Mouse (Mus musculus) erythroblast, adult 5-6 weeks (primary cell): ENCODE data around the gene Dclre1b. TPM values are rescaled to one million over a fixed set of nuclear protein-coding genes. Genes with fewer than 3 reads are reported as not detected.
A peak's percentile ranks its signal among the peaks of the same experiment; 100 is the strongest.

Experiments used
- ATAC-seq: replicated peaks from 2 replicates; pipeline ENCODE4 v1.8.0; 2016; ENCODE audit warnings: moderate number of reproducible peaks, mild to moderate bottlenecking, moderate TSS enrichment, inconsistent platforms; ENCODE audit not compliant: poor library complexity, low FRiP score, severe bottlenecking
- total RNA-seq, 2 experiments: library from RNA; stranded (forward) in 1 of 2; stranded (reverse) in 1 of 2; fragments of 150-400 nt in 1 of 2; fragments of 200-764, 138-1000 nt in 1 of 2; gene quantifications; 2 replicates each; pipeline versions ENCODE4 v1.2.3 to v1.2.4; 2015 to 2017; ENCODE audit warnings: low replicate concordance in 2 of 2

The Dclre1b gene
- total RNA-seq, 2 experiments from 2014 or later: 19.1 to 22.5 TPM

DNA sequence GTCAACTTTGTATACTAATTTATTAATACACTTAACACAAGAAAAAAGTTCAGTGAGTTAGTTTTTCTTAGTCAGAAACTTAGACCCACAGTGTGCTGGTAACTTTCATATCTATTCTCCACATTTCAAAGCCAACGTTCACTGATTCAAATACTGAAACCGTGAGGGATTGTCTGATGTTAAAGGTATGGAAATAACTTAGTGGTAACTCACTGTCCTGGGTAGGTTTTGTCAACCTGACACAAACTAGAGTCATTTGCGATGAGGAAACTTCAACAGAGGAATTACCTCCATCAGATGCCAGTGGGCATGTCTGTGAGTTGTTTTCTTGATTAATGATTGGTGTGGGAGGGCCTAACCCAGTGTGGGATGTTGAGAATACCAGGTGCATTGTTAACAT lies 19.8 kb upstream of the Dclre1b start:
- no peak for ATAC-seq

DNA sequence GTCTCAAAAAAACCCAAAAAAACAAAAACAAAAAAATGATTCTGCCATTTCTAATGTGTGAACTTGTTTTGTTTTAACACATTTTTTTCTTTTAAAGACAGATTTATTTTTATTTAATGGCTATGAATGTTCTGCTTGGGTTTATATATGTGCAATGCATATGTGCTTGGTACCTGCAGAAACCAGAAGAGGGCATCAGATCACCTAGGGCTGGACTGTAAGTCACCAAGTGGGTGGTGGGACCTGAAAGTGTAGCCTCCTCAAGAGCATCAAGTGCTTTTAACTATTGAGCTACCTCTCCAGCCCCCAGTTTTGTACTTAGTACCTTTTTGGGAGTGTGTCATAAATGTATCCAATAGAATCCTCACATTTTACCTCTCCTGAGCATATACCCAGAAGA lies 18.3 kb upstream of the Dclre1b start:
- no peak for ATAC-seq

DNA sequence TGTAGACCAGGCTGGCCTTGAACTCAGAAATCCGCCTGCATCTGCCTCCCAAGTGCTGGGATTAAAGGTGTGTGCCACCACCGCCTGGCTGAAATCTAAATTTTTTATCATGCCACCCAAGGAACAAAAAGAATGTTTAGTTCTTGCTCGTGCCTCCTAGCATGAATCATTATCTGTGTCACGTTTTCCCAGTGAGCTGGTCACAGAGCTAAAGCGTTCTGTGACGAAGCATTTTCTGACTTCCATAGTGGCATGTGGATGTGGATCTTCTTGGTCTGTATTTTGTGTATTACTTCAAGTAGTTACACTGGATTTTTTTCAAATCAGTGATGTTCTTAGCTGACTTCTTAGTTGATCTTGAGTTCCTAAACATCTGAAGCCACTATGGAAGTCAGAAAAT lies 1.7 kb upstream of the Dclre1b start:
- ATAC-seq: peak; percentile 45

DNA sequence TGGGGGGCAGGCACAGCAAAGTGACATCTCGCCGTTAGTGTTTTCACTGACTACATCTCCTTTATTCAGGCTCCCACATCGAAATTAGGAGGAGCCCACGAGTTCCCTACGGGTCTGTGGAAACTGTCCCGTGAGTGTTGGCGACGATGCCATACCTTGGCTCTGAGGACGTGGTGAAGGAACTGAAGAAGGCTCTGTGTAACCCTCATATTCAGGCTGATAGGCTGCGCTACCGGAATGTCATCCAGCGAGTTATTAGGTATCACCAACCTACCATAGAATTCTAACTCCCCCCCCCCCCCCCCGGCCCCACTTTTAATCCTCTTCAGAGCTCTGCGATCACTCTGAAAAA lies 531 bp upstream of the Dclre1b start:
- peak; percentile 48 for ATAC-seq

DNA sequence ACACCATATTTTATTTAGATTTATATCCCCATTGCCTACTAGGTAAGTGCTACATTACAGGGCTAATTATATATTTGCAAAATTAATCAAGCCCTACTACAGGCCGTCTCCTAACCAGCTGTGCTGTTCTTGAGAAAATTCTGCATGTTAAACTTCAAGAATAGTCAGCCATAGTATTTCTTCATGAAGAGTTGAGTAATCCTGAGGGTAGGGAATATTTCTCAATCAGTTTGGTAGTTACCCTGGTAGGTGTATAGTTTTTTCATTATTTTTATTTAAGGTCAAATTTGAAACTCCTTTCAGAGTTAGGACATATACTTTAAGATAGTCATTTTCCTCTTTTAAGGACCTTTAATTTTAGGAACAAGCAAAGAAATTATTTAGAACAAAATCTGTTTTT lies 3.6 kb downstream of the Dclre1b start:
- no peak for ATAC-seq

DNA sequence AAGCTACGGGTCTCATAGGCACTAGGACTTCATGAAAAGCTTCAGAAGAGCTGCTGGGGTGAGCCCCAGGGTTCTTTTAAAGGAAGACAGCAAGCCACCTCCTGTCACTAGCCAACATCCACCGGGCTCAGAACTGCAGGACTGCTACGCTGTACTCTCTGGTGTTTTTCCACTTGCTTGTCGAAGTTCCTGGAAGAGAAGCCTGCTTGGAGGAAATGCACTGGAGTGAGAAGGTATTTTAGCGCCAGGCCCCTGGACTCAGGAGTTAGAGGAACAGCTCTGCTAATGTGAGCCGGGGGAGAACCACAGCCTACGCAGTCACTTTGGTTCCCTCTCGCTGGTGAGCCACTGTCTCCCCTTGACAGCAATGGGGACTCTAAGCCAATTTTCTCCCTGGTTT lies 6.4 kb downstream of the Dclre1b start:
- no peak for ATAC-seq

DNA sequence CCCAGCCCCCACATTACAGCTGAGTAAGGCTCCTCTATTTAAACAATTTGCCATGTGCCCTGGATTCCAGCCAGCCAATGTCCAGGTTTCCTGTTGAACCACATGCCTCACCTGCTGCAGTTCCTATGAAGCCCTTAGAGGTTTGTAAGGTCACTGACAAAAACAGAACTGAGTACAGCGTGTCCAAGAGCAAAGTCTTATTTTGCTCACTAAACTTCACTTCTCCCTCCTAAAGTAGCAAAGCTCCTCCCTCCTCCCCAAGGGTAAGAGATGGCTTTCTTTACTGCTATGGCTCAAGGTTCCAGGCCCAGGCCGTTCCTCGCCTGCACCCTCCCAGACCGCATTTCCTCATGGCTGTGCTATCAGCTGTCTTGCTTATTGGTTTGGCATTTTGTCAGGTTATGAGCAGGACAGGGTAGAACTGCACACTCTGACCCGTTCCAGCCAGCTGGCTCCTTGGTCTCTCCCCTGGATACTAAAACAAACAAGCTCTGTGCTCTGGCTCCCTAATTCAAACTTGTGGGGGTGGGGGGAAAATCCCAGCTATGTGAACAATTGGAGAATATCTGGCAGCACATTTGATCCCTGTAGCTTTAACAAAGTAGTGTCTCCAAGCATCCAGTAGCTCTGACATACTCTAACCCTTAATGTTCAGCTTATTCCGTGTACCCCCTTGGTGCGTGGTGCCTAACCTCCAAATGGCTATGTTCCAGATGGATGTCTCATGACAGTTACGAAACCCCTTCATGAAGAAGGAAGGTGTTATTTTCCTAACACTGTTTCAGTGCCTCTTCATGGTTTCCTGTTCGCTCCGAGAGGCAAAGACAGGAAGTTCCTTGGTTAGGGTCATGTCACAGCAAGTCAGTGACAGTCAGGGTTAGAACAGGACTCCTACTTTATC lies 7.4 kb downstream of the Dclre1b start:
- ATAC-seq: peak; percentile 72

DNA sequence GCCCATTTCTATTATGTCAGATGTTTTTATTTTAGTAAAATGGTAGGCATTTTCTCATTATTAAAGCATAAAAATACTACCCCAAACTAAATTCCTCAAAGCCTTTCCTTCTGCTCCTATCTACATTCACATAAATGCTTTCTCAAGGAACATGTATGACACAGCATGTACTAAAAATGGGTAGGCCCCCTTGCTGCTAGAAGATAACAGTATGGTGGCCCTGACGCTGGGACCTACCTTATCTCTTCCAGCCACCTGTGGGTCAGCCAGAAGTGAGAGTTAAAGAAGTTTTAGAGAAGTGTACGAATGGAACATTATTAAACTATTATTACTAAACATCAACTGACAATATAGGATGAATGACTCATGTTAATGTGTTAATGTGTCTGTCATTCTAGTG lies 9.7 kb downstream of the Dclre1b start:
- ATAC-seq: peak; percentile 89

DNA sequence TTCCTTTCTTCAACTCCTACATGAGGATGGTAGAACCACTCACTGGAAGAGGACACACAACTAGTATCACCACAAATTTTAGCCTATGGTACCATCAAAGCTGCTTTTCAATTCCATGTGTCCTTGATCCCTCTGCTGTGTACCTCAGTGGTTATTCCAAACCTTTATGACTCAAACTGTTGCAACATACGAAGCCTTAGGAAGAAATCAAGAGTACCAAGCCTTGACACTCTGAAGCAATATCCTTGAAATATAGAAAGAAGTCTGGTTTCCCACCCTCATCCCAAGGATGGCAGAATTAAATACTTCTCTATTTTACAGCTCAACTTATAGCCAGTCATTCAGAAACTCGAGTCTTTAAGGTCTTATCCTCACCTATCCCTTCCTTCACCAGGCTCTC lies 12.9 kb downstream of the Dclre1b start:
- no peak for ATAC-seq

DNA sequence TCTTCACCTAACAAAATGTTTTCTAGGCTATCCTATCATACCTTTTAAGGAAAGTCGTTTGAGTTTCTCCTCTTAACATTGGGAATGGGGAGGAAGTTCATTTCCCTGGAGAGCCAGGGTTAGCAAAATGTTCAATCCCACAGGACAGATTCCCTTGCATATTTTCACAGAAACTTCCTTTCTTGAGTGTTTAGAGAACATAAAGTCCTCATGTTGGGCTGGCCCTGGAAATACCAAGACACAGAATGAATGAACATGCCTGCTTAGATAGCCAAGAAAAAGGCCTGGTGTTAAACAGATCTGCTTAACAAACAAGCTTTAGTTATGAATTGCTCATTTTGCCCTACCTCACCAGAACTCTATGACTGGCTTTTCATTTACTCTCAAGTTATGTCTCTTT lies 16.7 kb downstream of the Dclre1b start:
- ATAC-seq: no peak

DNA sequence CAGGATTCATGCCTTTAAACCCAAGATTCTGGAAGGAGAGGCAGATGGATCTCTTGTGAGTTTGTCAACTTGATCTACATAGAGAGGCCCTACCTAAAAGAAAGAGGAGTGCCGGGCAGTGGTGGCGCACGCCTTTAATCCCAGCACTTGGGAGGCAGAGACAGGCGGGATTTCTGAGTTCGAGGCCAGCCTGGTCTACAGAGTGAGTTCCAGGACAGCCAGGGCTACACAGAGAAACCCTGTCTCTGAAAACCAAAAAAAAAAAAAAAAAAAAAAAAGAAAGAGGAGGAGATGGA lies 17.2 kb downstream of the Dclre1b start:
- ATAC-seq: peak; percentile 8

DNA sequence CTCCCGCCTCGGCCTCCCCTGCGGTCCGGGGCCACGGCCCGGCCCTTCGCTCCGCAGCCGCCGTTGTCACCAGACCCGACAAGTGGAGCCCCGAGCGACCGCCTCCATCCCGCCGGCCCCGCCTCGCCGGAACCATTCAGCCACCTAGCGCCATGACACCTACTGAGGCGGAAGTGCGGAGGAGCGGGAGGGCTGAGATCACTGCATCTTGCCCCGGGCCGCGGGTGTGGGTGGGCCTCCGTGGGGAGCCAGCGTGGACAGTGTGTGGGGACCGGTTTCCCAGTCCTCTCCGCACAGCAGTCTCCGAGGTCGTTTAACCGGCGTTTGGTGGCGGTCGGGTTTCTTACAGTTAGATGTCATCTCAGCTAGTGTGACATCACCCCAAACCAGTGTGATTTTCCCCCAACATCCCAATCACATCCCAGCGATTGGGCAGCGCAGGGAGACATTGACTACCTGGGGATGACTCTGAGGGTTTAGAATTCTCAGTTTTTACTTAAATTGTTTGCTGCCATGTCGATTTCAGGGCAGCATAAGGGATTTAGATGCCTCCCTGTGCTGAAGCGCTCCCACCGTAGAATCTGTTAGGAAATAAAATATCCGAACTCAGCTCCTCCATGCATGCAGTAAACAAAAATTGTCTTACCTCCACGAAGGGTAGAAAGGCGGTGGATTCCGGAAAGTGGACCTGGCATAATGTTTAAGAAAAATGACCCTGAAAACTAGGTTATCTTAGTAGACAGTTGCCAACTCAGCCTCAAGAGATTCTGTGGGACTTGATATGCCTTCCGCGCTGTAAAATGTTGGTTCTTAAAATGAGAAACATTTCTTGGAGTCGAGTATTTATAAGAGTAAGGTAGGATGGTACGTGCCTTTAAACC lies 17.8 kb downstream of the Dclre1b start, which contains the start of gene Hipk1:
Gene Hipk1, minus strand, starts transcription at position 334 of the 881 bp plus-strand sequence.
- ATAC-seq: peak; percentile 84

DNA sequence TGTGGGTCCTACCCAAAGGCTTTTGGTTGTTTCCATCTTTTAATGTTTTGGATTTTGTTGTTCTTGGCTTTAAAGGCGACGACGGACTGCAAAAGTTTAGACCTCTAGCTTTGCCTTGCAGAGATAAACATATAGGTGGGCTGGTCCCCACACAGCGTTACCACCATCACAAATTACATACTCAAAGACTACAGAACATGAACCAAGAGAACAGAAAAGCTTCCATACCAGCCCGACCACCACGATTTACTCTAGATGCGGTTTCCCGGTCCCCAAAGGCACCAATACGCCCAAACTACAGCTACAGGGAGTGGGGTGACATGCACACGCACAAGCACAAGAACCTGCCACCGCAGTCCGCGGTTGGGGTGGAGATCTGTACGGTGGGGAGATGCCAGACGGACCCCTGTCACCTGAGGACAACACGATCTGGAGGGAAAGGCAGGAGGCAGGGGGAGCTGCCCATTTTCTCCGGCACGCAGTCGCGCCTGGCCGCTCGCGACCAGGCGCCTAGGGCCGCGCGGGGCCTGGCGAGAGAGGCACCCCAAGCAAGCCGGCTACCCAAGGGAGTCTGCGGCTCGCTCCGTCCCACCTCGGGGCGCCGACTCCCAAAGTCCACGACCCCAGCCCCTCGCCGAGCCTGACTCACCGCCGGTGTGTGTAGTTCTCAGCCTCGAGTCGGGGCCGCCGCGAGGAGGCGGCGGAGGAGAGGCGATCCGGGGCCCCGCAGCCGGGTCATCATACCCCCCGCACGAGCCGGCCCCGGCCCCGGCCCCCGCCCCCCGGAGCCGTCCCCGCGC lies 18.7 kb downstream of the Dclre1b start:
- ATAC-seq: peak; percentile 40

DNA sequence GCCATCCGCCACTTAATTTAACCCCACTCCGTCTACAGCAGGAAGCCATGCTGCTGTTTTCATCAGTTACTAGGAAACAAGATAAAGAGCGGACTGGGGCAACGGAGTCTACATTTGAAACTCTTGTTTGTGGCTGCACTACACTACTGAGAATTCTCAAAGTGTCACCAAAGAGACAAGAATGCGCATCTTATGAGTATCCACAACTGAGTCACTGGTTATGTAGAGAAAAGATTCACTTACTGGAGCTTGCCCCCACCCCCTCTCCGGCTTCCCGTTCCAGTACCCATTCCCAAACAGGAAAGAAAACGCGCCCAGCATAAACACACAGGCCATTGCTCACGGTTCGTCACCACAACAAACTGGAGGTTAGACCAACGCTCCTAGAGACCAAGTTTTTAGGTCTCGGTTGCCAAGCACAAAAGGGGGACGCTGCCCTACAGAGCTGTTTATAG lies 19.3 kb downstream of the Dclre1b start:
- ATAC-seq: peak; percentile 56

DNA sequence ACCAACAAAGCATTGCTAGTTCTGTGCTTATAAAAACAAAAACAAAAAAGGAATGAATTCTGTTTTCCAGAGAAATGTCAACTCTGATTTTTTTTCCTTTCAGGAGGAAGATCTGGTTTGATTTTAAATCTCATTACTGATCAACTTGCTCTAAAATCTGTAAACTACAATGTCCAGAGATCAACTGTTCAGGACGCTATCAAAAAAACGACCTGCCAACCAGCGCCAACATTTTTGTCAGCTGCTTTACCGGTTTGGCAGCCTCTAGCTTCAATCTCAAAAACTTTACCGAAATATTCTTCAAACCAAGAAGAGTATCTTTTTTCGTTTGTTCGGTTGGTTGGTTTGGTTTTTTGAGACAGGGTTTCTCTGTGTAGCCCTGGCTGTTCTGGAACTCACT lies 20.1 kb downstream of the Dclre1b start:
- no peak for ATAC-seq

DNA sequence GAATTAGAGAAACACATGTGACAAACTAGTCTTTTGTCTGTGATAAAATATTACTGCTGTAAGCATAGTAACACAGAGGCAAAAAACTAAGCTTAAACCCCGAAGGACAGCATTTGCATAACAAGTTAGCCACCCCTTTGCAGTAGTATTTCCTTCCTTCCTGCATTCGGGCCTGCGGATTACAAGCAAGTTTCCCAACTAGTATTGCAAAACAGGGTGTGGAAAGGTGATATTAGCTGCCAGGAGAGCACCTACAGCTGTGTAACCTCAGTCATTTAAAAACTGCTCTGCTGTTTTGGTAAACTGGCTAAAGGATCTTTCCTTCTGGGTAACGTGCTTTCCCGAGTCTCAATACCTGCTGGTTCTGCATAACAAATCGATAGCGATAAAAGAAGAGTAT lies 22.0 kb downstream of the Dclre1b start:
- no peak for ATAC-seq

DNA sequence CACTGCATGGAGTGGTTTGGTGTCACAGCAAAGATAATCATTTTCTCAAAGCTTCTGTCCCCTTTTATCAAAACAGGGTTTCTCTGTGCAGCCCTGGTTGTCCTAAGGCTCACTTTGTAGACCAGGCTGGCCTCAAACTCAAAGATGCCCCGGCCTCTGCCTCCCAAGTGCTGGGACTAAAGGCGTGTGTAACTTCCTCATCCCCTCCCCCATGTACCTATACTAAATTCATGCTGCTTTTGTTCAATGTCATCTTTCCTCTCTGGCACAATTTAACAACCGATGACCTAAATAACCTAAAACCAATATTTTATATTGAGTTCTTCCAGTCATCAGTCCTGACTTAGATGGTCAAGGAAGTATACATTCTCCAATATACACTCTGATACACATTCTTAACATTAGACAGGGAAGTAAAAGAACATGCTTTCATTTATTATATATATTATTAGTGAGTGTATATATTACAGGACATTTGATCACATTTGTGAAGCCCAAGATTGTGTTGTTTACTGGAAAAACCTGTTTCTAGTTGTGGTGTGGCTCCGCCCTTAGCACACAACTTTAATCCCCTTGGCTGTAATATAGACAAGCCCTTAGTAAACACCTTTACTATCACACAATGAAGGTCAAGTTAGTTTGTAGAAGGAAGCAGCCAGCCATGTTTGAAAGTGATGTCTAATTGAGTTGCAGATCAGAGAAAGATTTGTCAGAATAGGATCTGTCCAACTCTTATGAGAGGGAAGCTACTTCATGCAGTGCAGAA lies 26.2 kb downstream of the Dclre1b start:
- ATAC-seq: no peak

DNA sequence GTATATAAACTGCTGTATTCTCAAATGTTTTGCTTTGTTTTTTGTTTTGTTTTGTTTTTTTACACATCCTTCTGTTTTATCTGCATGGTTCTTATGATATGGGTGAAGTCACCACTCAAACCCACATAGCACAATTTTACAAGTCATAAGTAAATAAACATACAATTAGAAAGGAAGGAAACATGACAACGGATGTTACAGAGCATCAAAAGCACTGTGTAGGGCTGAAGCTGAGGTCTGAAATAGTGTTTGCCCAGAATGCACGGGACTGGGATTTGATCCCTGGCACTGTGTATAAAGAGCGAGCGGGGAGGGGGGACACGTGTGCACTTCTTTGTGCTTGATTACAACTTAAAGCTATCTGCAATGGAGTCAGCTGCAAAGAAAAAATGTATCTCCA lies 28.5 kb downstream of the Dclre1b start:
- no peak for ATAC-seq

DNA sequence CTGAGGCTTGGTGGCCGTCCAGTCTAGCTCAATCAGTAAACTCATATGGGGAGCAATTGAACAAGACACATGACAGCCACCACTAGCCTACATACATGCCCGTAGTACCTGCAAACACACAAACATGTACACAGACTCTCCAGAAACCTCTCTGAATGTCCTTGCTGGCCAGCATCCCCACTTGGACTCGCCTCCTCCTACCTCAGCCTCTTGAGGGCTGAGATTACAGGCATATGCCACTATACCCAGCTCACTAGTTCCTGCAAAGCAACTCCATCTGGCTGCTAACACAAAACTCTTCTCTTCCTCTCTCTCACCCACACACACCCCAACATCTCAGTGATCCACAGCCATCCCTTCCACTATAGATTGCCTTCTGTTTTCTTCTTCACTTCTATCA lies 29.0 kb downstream of the Dclre1b start:
- no peak for ATAC-seq

DNA sequence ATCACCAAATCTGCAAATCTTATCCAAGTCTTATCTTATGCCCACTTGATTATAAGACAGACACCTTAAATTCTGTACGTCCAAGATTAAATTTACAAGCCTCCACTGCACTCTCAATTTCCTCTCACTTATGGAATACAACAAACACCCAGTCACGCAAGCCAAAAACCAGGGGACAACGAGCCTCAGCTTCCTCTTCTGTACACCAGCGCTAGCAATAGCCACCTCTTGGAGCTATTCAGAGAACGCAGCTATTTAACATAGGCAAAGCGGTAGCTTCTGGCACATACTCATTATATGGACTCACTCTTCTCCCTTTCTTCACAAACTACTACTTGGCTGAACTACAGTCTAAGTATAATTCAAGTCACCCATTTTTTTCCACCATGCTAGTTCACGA lies 30.1 kb downstream of the Dclre1b start:
- no peak for ATAC-seq
